Mouse (Mus musculus) urinary bladder, adult 18-20 months (tissue): Measurements from ENCODE around the gene Gspt1.
A peak's percentile ranks its signal among the peaks of the same experiment; 100 is the strongest.
"Not testable (repeated sequence)": the region's sequence is repeated elsewhere in the genome, so short reads cannot be mapped to it uniquely, and the experiment has no call there.

Experiments
- DNase-seq, 2 experiments: peaks; one replicate each; pipeline ENCODE4 v3.0.0; 2022; ENCODE audit warnings: low spot score in 2 of 2, mixed read lengths in 2 of 2

Gene Gspt1

DNA sequence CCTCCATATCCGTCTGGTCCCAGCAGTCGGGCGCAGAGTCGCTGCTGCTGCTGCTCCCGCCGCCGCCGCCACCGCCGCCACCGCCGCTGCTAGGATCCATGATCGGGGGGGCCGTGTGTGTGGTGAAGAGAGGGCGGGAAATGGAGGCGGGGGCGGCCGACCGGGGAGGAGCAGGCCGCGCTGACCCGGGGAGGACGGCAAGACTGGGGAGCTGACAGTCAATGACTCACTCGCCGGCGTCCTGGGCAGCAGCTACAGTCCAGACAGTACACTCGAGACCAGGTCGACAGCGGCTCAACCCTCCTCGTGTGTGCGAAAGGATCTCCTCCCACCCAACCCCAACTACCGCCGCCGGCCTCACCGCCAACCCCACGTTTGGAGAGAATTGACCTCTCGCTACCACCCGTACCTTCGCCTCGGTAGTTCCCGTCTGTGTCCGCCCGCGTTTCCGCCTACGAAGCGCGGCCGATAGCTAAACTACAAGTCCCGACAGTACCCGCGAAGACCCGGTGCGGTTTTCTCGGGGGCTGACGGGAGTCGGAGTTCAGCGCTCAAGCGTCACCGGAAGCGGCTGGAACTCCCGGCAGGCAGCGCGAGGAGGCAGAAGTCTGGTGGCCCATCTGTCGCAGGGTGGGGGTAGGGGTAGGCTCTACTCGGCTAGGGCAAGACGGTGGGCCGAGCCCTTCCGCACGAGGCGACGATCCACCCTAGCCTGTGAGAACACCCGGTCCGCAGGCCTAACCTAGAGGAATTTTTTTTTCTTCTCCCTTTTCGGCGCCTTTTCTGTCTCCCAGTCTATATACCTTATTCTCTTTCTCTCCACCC, at the start of gene Gspt1:
Gene Gspt1 (minus strand): TSS at position 428 of the 825 bp plus-strand sequence.
- peak; percentile 95 to 98 for DNase-seq

DNA sequence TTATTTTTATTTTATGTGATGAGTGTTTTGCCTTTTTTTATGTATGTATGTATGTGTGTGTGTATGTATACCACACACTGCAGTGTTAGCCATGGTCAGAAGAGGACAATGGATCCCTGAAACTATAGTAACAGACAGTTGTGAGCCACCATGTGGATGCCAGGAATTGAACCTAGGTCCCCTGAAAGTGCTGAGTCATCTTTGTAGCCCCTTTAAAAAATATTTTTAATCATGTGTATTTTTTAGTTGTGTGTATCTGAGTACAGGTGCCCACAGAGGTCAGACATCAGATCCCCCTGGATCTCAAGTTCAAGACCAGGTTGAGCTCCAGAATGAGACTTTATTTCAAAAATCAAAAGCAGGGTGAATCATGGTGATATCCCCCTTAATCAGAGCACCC, 49.6 kb upstream of the Gspt1 start:
- no peak for DNase-seq

DNA sequence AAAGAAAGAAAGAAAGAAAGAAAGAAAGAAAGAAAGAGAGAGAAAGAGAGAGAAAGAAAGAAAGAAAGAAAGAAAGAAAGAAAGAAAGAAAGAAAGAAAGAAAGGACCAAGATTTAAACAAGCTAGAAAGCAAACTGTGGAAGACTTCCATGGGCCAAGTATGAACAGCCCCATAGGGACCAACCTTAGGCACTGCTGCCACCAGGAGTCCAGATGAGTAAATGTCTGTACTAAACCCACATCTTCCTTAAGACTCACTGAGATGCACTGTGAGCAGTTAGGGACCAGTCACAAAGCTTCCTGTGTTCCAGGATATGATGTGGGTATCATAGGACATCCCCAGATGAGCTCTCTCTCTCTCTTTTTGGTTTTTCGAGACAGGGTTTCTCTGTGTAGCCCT, 43.6 kb upstream of the Gspt1 start:
- DNase-seq, result not testable (repeated sequence)

DNA sequence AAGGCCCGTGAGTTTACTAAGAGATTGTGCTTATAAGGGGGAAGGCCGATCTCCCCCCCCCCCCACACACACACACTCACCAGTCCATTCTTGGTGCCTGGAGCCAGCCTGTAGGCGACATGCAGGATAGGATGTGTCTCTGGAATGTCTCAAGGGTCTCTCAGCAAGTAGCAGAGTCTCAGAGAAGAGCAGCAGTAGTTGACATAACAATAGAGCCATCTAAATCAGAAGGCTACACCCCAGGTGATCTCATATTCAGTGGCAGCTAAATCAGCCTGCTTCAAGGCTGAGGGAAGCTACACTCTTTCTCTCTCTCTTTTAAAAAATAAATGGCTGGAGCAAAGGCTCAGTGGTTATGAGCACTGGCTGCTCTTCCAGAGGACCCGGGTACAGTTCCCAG, 41.5 kb upstream of the Gspt1 start:
- not testable (repeated sequence) for DNase-seq

DNA sequence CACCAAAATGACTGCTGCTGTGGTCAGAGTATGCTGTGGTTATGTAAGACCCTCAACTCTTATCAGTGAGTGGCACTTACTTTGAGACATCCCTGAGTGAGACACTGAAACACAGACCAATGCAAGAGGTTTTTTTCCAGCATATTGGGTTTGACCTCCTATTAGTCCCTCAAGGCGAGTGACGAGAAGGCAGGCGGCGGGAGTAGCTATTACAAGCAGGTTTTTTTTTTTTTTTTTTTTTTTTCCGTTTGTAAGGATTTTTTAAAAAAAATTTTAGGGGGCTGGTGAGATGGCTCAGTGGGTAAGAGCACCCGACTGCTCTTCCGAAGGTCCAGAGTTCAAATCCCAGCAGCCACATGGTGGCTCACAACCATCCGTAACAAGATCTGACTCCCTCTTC, 34.7 kb upstream of the Gspt1 start:
- DNase-seq, result not testable (repeated sequence)

- DNase-seq, result no peak
These were observed 31.8 kb upstream of the Gspt1 start for GRCm38 (mm10) chr16:11285949-11286348.

- no peak for DNase-seq
These were observed 30.8 kb upstream of the Gspt1 start for GRCm38 (mm10) chr16:11284881-11285280.

- DNase-seq, result no peak
These were observed 28.6 kb upstream of the Gspt1 start for GRCm38 (mm10) chr16:11282655-11283232.

DNA sequence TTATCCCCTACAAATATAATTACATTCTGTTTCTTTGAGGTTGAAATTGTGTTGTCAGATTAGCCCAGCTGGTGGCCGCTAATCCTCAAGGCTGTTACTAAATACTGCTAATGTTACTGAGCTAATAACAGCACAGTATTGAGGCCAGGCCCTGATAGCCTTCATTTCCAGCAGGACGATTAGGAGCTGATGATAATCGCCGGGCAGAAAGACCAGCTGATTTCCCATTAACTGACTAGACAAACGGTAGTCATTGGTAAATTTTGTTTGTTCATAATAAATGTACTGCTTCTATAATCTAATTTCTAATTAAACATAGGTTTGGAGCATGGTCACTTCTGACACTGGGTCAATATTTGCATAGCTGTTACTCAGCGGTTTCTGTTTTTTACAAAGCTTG, 24.7 kb upstream of the Gspt1 start:
- DNase-seq, result no peak

DNA sequence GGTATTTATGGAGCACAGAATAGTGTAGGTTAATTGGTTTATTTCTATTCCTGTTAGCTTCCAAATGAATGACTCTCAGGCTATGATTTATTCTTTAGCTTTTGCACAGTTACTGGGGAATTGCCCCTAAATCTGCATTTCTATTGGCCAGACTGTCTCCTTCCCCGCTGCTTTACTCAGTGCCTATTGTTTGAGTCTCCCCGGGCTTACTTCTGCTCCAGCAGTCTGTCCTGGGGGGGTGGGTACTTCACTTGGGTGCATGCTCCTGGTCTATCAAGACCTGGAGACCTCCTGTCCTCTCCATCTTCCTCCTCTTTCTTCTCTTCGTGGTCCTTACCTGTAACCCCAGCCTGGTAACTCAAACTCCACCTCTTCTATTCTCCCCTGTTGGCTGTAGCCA, 22.8 kb upstream of the Gspt1 start:
- no peak for DNase-seq

GRCm38 (mm10) chr16:11271073-11271472, 16.9 kb upstream of the Gspt1 start:
- DNase-seq, result no peak

GRCm38 (mm10) chr16:11270642-11271041, 16.5 kb upstream of the Gspt1 start:
- DNase-seq, result peak in 1 of 2 experiments; percentile 29

- peak in 1 of 2 experiments; percentile 10 for DNase-seq
These were observed 15.7 kb upstream of the Gspt1 start for GRCm38 (mm10) chr16:11269808-11270207.

DNA sequence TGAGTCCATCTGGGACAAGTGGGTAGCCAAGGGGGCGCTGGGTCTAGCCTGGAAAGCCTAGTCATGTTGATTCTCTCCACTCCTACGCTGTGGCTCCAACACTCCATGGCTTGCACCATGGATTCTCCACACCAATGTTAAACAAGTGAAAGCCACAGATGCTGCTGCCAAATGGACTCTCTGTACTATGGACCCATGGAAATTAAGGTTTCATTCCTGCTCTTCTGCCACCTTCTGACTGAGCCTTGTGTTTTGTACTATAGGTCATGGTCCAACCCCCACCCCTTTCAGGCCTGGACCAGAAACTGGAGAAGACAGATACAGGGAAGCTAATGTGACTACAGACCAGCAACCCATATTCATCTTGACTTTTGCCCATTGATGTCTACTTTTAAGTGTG, 12.4 kb upstream of the Gspt1 start:
- no peak for DNase-seq

- DNase-seq, result peak in 1 of 2 experiments; percentile 65
These were observed 9.1 kb upstream of the Gspt1 start for GRCm38 (mm10) chr16:11263266-11263665.

DNA sequence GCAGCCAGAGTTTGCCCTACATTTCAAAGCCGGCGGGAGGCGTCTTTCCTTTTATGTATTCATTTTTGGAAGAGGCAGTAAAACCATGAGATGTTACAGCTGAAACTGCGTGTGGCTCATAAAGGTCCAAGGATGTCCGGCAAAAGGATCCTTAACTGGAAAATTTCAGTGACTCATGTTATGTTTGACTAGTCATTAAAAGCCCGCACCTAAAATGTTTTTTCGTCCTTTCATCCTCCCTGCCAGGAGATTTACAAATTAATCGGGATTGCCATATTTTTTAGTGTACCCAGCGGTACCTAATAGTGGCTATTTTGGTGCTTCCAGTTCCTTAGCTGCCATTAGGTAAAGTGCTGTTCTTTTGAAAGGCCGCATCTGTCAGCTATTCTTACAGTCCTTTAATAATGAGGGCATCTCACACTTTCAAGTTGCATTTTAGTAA, 619 bp upstream of the Gspt1 start:
- DNase-seq, result no peak

DNA sequence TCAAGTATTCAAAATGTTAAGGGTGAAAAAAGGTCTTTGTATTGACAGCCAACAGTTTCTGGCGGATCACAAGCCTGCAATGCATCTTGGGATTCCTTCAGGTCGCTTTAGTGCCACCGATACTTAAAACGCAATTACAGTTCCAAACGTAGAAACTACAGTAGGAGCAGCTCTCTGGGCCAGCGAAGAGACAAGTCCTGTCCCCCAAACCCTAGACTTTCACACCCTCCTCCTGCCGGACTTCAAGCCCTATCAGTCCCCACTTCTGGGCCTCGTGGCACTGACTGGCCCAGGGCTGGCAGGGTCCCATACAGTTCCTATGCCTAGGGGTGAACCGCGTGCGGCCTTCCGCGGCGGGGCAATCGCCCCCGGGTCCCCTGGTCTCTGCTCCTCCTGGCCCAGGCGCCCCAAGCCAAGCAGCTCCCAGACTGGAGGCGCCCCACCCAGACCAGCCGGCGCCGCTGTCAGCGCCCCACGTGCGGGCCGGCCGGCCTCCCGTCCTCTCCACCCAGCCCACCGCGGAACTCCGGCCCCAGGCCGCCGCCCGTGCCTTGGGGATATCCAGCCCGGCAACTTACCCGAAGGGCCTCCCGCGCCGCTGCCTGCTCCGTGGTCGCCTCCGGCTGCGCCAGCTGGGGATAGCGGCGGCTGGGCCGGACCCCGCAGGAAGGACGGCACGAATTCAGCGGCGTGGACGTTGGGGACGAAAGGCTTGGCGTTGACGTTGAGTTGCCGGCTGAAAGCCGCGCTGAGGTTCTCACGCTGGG, 877 bp downstream of the Gspt1 start:
- DNase-seq, result peak; percentile 41 to 65

DNA sequence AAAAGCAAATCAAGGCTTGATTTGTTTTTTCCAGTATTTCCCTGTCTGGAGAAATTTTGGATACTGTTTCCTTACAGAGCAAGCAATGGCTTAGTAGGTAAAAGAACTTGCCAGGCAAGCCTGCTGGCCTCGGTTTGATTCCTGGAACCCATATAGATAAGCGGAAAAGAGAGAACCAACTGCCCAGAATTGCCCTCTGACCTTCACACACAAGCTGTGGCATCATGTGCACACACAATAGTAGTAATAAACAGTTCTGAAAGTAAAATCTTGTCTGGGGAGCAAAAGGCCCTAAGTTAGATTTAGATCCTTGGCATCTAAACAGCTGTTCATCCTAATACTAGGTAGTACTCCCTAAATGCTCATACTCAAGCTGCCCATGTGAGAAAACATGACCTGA, 6.3 kb downstream of the Gspt1 start:
- DNase-seq, result no peak

DNA sequence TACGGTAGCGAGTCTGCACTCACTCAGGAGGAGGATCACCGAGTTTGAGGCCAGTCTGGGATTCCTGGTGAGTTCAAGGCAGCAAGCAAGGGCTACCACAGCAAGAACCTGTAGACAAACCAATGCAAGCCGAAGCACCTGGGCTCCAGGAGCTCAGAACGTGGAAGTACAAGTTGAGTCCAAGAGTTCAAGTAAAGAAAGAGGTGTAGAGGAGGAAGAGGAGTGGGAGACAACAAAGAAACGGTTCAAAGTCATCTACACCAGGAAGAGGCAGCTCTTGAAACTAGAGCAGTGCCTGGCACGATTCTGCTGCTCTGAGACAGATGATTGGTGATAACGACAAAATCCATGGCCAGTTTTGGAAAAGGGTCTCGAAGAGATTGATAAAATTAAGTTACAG, 8.4 kb downstream of the Gspt1 start:
- DNase-seq, result no peak

GRCm38 (mm10) chr16:11242401-11242800, 11.7 kb downstream of the Gspt1 start:
- DNase-seq, result no peak

- DNase-seq, result no peak
These were observed 36.3 kb downstream of the Gspt1 start for GRCm38 (mm10) chr16:11217801-11218200.

DNA sequence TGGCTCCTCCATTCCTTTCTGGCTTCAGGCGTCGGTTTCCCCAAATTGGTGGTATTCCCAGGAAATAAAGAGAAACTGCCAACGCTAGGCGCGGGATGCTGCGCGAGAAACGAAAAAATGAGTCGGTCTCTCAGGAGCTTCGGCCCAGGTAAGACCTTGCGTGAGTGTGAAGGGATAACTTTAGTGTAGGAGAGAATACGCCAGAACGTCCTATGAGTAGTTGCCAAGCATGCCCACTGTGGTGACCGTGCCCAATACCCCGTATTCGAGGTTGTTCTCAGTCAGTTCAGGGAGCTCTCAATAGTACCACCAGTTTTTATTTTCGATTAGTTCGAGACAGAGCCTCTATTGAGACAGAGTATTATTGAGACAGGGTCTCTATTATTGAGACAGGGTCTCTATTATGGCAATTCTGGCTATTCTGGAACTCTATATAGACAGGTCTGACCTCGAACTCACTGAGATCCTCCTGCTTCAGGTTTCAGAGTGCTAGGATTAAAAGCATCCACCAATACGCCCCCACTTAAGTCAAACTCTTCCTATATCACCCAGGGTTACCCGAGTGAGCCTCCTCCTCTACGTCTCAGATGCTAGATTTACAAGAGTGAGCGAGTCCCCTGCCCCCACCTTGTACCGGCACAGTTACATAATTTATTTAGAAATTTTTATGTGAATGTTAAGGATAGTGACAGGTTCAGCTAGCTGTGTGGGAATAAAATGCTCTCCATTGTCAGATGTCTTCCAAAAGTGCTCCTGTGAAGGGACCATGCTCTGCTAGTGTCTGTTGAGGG, 50.3 kb downstream of the Gspt1 start:
- no peak for DNase-seq
